Mouse (Mus musculus) limb, embryonic 13.5 days (tissue): ENCODE measurements around the gene Urm1. TPM values are rescaled to one million over a fixed set of nuclear protein-coding genes. Genes with fewer than 3 reads are reported as not detected.
"Not testable (repeated sequence)": the region's sequence is repeated elsewhere in the genome, so short reads cannot be mapped to it uniquely, and the experiment has no call there.

Source experiments
- ATAC-seq: fragments of 200-750 bp; cut with Nextera tagmentation; 2 replicates; pipeline ENCODE4 v1.8.0; 2017; ENCODE audit warnings: low read depth, moderate number of reproducible peaks, moderate TSS enrichment; ENCODE audit not compliant: low FRiP score
- H3K27ac ChIP-seq: fragments of 300-500 bp; sonication (generic); 2 replicates; pipeline ENCODE4 v1.5.1; 2015; ENCODE audit warnings: inconsistent platforms, mild to moderate bottlenecking, moderate library complexity
- H3K27me3 ChIP-seq: fragments of 300-500 bp; sonication (generic); 2 replicates; pipeline ENCODE4 v1.6.1; 2015; ENCODE audit warnings: mild to moderate bottlenecking, inconsistent platforms
- H3K36me3 ChIP-seq: fragments of 300-500 bp; sonication (generic); 2 replicates; pipeline ENCODE4 v1.6.1; 2015; ENCODE audit warnings: inconsistent platforms, mild to moderate bottlenecking, moderate library complexity
- H3K4me1 ChIP-seq: fragments of 300-500 bp; sonication (generic); 2 replicates; pipeline ENCODE4 v1.6.1; 2015; ENCODE audit warnings: inconsistent platforms
- H3K4me2 ChIP-seq: fragments of 300-500 bp; sonication (generic); replicated peaks from 2 replicates; pipeline ENCODE4 v1.6.1; 2015; ENCODE audit warnings: inconsistent platforms, mild to moderate bottlenecking, moderate library complexity
- H3K4me3 ChIP-seq: fragments of 300-500 bp; sonication (generic); 2 replicates; pipeline ENCODE4 v1.5.1; 2015; ENCODE audit warnings: moderate library complexity, mild to moderate bottlenecking, inconsistent platforms
- H3K9ac ChIP-seq: fragments of 300-500 bp; sonication (generic); 2 replicates; pipeline ENCODE4 v1.6.1; 2015; ENCODE audit warnings: mild to moderate bottlenecking, inconsistent platforms
- H3K9me3 ChIP-seq: fragments of 300-500 bp; sonication (generic); 2 replicates; pipeline ENCODE4 v1.6.1; 2016; ENCODE audit warnings: inconsistent platforms
- whole genome bisulfite sequencing: fragments of 180-500 bp; shearing (Covaris S2); methylation state at CpG from one replicate; pipeline ENCODE4 v1.1.7; 2015; 5-methylcytosine and 5-hydroxymethylcytosine counted together
- polyA plus RNA-seq: library from polyadenylated mRNA; unstranded; fragments of >200 nt; fragmentation: Nextera tagmentation; extraction: Ambion mirVana; gene quantifications from 2 replicates; pipeline ENCODE4 v1.2.1, GENCODE M21; 2015

The Urm1 gene
- polyA plus RNA-seq: 24.3 and 27.2 TPM in 2 replicates

DNA sequence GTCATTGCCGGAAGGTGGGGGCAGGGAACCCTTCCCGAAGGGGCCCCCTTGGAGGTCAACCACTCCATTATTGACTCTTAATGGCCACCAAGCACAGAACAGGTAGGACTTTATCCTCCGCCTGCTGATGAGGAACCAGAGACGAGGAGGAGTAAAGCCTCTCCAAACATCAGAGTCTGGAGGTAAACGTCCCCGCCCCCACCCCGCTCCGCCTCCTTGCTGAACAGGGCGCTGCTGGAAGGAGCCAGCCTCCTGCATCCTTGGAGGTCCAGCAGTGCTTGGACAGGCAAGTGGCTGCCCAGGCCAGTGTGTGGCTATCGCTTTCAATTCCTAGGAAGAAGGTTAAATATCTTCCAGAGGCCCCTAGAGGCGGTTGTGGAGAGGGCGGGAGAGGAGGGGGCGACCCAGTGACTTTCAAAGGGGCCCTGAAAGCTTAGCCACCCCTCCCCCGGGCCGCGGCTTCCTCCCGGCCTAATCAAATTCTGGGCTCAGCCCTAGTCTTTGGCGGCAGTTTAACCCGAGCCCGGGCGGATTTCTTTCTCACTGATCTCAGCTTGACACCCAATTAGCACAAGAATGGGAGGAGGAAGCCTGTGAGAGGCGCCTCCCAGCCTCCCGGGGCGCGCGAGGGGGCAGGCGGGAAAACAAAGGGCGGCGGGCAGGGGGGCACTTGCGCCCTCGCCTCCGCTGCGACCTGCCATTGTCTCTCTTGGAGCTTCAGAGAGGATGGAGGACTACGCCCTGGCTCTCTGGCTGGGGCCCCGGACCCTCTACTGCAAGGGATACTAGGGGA is at the start of gene Urm1:
TSS of gene Urm1 (plus strand) at position 51 of the 793 bp plus-strand sequence.
- peaks cover 18% of the 10 kb centered on the region for H3K36me3 ChIP-seq
- WGBS: 1% methylated on average over 35 of the region's 35 CpGs
- H3K9me3 ChIP-seq: no peaks in the 10 kb centered on the region
- H3K4me3 ChIP-seq: peak within 1 kb of the TSS; percentile 48
- ATAC-seq: peak; percentile 76
- H3K27me3 ChIP-seq: no peaks in the 10 kb centered on the region
- peak within 1 kb of the TSS; percentile 87 for H3K27ac ChIP-seq
- H3K9ac ChIP-seq: peak within 1 kb of the TSS; percentile 80
- H3K4me2 ChIP-seq: peak within 1 kb of the TSS; percentile 83
- peaks cover 11% of the 10 kb centered on the region; the same call in 1 of the 2 replicates for H3K4me1 ChIP-seq

DNA sequence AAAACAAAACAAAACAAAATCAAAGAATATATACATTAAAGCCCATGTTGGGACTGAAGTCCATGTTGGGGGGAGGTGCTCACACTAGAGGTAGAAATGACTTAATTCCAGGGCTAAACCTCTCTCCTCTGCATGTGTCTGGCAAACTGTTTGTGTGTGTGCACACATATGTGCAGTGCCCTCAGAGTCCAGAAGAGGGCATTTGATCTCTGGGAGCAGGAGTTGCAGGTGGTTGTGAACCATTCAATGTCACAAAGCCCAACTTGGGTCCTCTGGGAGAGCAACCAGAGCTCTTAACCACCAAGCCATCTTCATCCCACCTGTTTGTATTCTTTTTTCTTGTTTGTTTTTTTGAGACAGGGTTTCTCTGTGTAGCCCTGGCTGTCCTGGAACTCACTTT is 49.7 kb upstream of the Urm1 start:
- Histone ChIP-seq H3K27me3 (no peaks in the 10 kb centered on the region), H3K9ac (no peak overlapping the region), H3K4me1 (no peaks in the 10 kb centered on the region), H3K27ac (no peak overlapping the region), H3K4me3 (no peak overlapping the region), H3K9me3 (no peaks in the 10 kb centered on the region), H3K36me3 (peaks cover 25% of the 10 kb centered on the region), H3K4me2 (no peak overlapping the region)
- ATAC-seq: no peak

DNA sequence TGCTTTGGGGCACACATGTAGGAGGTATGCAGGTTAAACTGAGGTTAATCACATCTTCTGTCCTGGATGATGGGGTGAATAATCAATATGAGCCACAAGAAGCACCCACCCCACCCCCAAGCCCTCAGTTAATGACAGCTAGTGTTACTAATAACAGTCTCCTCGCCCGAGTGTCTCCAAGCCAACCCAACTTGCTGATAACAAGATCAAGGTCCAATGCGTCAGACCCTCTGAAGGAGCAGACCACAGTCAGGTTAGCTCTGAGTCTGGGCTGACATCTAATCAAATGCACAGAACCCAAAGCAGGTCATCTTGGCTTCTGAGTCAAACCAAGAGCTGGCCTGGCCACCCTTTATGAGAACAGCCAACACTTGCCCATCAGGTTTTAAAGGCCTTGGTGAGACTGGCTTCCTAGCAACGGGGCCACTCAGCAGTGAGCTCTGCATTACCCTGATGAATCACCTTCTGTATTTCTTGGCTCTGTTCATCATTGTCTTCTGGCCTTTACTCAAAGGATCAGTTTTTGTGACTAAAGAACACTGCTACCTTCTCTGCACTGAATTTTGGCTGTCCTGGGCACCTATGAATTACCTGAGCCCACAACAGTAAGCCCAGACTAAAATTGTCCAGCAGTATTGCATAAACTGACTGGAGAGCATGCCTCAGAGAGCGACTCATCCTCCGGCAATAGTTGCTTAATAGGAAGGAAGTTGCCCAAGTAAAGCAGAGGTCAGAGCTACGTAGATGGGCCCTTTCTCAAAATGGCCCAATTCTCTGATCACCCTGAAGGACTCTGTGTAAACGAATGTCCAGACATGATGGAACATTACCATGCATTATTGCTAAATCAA is 48.0 kb upstream of the Urm1 start:
- peaks cover 38% of the 10 kb centered on the region for H3K36me3 ChIP-seq
- H3K9ac ChIP-seq: no peak overlapping the region
- H3K4me3 ChIP-seq: no peak overlapping the region
- no peak for ATAC-seq
- no peaks in the 10 kb centered on the region for H3K27me3 ChIP-seq
- no peak overlapping the region for H3K27ac ChIP-seq
- no peaks in the 10 kb centered on the region for H3K4me1 ChIP-seq
- no peaks in the 10 kb centered on the region for H3K9me3 ChIP-seq
- WGBS: 82% methylated on average over 8 of the region's 8 CpGs
- no peak overlapping the region for H3K4me2 ChIP-seq

DNA sequence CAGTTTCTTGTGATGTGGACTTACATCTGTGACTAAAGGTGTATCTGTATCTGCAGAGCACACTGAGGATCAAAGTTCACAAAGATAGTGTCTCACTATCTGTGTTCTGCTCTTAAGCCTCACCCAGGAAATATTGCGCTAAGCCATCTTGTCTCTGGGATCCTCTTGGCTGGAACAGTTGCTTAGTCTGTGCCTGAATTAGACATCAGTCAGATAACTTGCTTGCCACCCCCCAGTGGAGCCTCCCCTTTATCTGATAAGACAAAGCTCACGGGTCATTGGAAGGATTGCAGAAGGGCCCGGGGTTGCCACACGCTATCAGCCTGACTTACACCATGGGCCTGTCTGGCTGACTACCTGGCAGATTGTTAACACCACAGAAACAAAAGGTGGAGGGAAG is 46.6 kb upstream of the Urm1 start:
- H3K4me1 ChIP-seq: no peaks in the 10 kb centered on the region
- WGBS: 93% methylated on average over 4 of the region's 4 CpGs

DNA sequence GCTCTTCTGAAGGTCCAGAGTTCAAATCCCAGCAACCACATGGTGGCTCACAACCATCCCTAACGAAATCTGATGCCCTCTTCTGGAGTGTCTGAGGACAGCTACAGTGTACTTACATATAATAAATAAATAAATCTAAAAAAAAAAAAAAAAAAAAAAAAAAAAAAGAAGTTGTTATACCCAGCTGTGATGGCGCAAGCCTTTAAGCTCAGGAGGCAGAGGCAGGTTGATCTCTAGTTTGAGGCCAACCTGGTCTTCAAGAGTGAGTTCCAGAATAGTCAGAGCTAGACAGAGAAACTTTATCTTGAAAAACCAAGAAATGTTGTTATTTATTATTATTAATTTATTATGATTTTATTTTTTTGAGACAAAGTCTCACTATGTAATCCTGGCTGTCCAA is 38.6 kb upstream of the Urm1 start:
- not testable (repeated sequence) for ATAC-seq, H3K4me3 ChIP-seq, H3K9ac ChIP-seq, H3K4me1 ChIP-seq, H3K27ac ChIP-seq, H3K27me3 ChIP-seq, H3K4me2 ChIP-seq
- 91% methylated on average over 2 of the region's 2 CpGs for WGBS
- peaks cover 97% of the 10 kb centered on the region for H3K36me3 ChIP-seq
- peaks cover 10% of the 10 kb centered on the region for H3K9me3 ChIP-seq

More for the DNA sequence above, 46.6 kb upstream of the Urm1 start:
- no peak overlapping the region for H3K27ac ChIP-seq
- ATAC-seq: no peak
- H3K36me3 ChIP-seq: peaks cover 53% of the 10 kb centered on the region
- no peak overlapping the region for H3K9ac ChIP-seq
- no peak overlapping the region for H3K4me2 ChIP-seq
- no peaks in the 10 kb centered on the region for H3K27me3 ChIP-seq
- no peaks in the 10 kb centered on the region for H3K9me3 ChIP-seq
- H3K4me3 ChIP-seq: no peak overlapping the region

DNA sequence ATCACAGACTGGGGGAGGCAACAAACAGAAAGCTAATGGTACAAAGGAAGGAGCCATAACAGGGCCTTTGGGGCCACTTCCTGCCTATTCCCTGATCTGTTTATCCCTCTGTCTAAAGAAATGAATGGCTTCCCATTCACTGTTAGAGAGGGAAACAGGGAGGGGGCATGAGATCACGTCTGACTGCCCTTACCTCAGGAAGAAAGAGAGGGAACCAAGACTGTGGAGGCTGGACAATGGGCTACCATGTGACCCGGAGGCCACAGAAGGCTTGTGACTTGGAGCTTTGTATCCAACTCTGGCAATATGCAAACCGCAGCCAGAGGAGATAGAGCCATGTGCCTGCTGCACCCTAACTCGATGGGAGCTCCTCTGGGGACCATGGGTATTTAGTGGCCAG is 35.6 kb upstream of the Urm1 start:
- Histone ChIP-seq H3K36me3 (peaks cover 68% of the 10 kb centered on the region), H3K9me3 (peaks cover 10% of the 10 kb centered on the region)
- ATAC-seq: no peak

DNA sequence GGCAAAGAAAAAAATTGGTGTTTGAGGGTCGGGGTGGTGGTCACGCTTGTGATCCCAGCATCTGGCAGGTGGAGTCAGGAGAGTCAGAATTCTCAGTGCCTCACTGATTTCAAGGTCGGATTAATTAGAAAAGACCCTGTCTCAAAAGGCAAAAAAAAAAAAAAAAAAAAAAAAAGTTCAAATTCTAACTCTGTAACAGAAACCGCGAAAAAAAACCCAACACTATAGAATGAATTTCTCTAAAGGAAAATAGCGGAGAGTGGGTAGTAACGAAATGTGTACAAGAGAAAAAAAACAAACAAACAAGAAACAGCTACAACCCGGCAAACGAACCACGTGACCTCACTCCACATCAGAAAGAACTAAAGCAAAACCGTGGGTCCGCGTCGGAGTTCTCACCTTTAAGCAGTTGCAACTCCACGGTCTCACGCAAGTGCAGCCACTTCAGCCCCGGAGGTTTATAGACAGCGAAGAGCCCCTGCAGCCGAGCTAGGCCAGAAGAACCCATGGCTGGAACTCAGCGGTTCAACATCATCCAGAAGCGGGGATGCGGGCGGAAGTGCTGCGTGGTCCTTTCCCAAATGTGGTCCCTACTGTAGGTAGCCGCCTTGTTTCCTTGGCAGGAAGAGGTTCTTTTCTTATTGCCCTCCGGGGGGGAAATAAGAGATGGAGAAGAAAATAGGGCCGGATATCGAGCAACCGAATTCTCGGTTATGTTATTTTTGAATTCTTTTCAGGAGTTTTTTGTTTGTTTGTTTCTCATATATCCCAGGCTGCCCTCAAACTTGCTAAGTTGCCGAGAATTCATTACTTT is 32.6 kb upstream of the Urm1 start, which contains the start of gene Coq4:
TSS of gene Coq4 (plus strand) at position 390 of the 814 bp plus-strand sequence.
- Histone ChIP-seq H3K27ac (peak within 1 kb of the TSS; percentile 67), H3K4me1 (peaks cover 19% of the 10 kb centered on the region), H3K9ac (peak within 1 kb of the TSS; percentile 77), H3K9me3 (0 out of 2 replicates have a peak, but pooled peaks cover 2% of the 10 kb centered on the region), H3K36me3 (peaks cover 60% of the 10 kb centered on the region), H3K4me2 (peak within 1 kb of the TSS; percentile 83), H3K4me3 (peak within 1 kb of the TSS; percentile 65), H3K27me3 (no peaks in the 10 kb centered on the region)
- WGBS: 2% methylated on average over 31 of the region's 31 CpGs
- ATAC-seq: peak; percentile 87

More for the DNA sequence above, 35.6 kb upstream of the Urm1 start:
- H3K9ac ChIP-seq: no peak overlapping the region
- H3K27ac ChIP-seq: no peak overlapping the region
- H3K4me3 ChIP-seq: no peak overlapping the region
- H3K4me1 ChIP-seq: peaks cover 19% of the 10 kb centered on the region
- 88% methylated on average over 4 of the region's 4 CpGs for WGBS
- H3K4me2 ChIP-seq: no peak overlapping the region
- no peaks in the 10 kb centered on the region for H3K27me3 ChIP-seq

DNA sequence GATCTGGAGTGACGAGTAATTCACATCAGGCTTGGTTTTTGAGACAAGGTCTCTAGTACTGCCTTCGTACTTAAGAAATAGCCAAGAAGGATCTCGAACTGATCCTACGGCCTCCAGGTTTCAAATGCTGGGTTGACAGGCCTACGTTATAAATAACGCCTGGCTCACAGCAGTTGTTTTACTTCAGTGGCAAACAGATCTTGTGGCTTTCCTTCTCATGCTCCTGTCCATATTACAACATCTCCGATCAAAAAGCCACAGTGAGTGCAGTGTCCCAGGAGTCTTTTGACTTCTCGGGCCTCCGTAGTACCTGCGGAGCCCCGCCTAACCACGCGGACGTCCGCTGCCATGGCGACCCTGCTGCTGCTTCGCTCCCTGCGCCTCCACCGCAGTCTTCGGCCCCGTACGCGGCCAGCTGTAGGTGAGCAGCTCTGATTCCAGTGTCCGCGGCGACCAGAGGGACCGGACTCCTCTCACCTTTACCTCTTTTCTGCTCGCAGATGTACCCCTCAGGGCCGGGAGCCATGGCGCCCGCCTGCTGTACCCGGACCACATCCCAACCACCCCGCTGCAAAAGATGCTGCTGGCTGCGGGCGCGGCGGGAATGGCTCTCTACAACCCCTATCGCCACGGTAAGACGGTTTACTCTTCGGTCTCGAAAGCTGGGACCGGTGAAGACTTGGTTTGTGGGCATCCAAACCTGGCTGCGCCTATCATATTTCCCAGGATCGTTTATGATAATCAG is 31.8 kb upstream of the Urm1 start, which contains the start of gene Trub2:
TSS of gene Trub2 (minus strand) at position 566 of the 745 bp plus-strand sequence.
- H3K4me3 ChIP-seq: peak within 1 kb of the TSS; percentile 65
- under 1% methylated on average over 45 of the region's 45 CpGs for WGBS
- H3K27ac ChIP-seq: peak within 1 kb of the TSS; percentile 67
- no peaks in the 10 kb centered on the region for H3K9me3 ChIP-seq
- peaks cover 19% of the 10 kb centered on the region for H3K4me1 ChIP-seq
- peak within 1 kb of the TSS; percentile 83 for H3K4me2 ChIP-seq
- H3K27me3 ChIP-seq: no peaks in the 10 kb centered on the region
- H3K36me3 ChIP-seq: peaks cover 60% of the 10 kb centered on the region
- peak; percentile 89 for ATAC-seq
- H3K9ac ChIP-seq: peak within 1 kb of the TSS; percentile 77

DNA sequence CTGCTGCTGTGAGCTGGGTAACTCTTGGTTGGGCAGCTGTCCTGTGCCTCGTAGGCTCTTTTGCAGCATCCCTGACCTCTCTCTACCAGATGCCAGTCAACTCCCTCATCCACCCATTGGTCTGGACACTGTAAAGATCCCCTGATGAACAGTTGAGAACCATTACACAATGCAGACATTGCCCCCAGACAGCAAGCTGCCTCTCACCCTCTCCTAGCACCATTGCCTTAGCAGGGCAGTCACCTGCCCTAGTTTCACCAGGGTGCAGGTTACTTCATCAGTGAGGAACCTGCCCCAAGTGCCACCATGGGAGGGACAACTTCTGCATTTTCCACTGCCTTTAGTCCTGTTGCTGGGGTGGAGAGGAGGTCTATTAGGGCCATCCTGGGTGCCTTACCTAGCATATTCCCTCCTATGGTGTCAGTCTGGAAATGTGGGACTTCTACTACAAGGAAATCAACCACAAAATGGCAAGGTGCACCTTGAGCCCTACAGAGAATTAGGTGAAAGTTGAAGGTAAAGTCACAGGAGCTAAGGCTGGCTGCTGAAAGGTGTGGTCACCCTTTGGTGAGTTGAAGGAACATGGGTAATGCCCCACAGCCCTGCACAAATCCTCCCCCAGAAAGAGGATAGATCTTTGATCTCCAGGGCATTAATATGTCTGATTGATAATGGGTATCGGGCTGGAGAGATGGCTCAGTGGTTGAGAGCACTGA is 26.9 kb upstream of the Urm1 start:
- Histone ChIP-seq H3K36me3 (peaks cover 57% of the 10 kb centered on the region), H3K4me1 (peaks cover 9% of the 10 kb centered on the region), H3K27ac (no peak overlapping the region), H3K9ac (no peak overlapping the region), H3K27me3 (no peaks in the 10 kb centered on the region), H3K4me3 (no peak overlapping the region), H3K9me3 (no peaks in the 10 kb centered on the region), H3K4me2 (no peak overlapping the region)
- 97% methylated on average over 2 of the region's 2 CpGs for WGBS
- ATAC-seq: no peak

DNA sequence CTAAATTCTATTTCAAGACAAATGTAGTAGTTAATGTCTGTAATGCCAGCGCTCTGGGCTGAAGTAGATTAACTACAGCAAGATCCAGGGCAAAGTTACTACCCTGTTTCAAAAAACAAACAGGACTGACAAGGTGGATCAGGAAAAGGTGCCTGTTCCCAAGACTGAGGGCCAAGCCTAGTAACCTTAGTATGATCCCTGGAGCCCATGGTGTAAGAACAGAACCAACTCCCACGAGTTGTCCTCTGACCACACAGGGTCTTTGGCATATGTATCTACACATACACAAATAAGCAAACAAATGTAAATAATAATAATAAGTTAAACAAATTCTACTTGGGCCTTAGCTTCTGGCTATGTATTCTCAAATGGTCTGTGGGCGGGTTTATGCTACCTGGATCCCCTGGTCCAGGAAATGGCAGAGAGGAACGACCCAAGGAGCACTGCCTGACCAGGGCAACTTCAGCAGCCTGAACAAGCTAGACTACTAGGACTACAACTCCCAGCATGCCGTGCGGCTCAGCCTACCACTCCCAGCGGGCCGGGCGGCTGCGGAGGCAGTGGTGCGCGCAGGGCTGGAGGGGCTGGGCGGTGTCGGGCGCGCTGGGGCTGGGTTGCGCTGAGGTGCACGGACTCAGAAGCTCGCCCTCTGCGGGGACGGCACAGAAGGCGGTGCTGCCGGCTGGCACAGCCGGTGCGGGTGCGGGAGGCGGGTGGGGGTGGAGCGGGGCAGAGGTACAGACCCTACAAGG is 17.6 kb upstream of the Urm1 start, which contains the start of gene Slc27a4:
TSS of gene Slc27a4 (plus strand) at position 560 of the 752 bp plus-strand sequence.
- peak within 1 kb of the TSS; percentile 76 for H3K27ac ChIP-seq
- peaks cover 14% of the 10 kb centered on the region for H3K4me1 ChIP-seq
- ATAC-seq: peak; percentile 98
- H3K36me3 ChIP-seq: peaks cover 32% of the 10 kb centered on the region
- H3K4me2 ChIP-seq: peak within 1 kb of the TSS; percentile 85
- no peaks in the 10 kb centered on the region for H3K27me3 ChIP-seq
- H3K9ac ChIP-seq: peak within 1 kb of the TSS; percentile 88
- H3K4me3 ChIP-seq: peak within 1 kb of the TSS; percentile 89
- no peaks in the 10 kb centered on the region for H3K9me3 ChIP-seq
- WGBS: 5% methylated on average over 28 of the region's 28 CpGs
